Mouse (Mus musculus) G1E (cell line): ENCODE results near the gene Pcdh8.

Experiments used
- CTCF ChIP-seq: IDR thresholded peaks from 2 replicates; pipeline ENCODE4 v1.5.1; 2012; ENCODE audit warnings: low read depth, low read length, inconsistent platforms, mixed read lengths
- GATA1 ChIP-seq: IDR thresholded peaks from 2 replicates; pipeline ENCODE4 v1.6.1; 2012; ENCODE audit warnings: borderline replicate concordance, low read length, inconsistent platforms, mixed read lengths
- GATA2 ChIP-seq: IDR thresholded peaks from 2 replicates; pipeline ENCODE4 v1.6.1; 2012; ENCODE audit warnings: low read depth, low read length, inconsistent platforms, borderline replicate concordance
- POLR2AphosphoS5 ChIP-seq: IDR thresholded peaks from 2 replicates; pipeline ENCODE4 v1.6.1; 2012; ENCODE audit warnings: low read depth, low read length, inconsistent platforms; ENCODE audit not compliant: insufficient replicate concordance
- TAL1 ChIP-seq: conservative IDR thresholded peaks from 2 replicates; pipeline ENCODE4 v1.6.1; 2012; ENCODE audit warnings: low read depth, low read length, inconsistent platforms, mixed read lengths

DNA sequence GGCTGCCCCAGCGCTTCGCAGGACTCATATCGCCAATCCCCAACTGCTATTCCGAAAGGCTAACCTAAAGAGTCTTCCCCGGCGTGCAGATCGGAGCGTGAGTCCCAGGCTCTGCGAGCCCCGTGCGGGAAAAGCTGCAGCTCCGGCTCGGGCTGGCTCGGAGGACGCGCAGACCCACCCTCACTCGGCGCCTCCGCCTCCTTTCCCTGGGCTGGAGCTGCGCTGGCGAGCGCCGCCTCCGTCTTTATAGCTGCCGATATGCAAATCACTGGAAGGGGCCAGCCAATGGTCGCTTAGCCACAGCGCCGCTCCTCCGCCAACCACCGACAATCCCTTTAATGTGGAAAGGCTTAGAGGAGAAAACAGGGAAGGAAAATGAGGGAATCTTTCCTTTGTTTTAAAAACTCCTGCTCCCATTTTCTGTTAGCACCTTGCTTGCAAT, at the start of gene Pcdh8:
- TF ChIP-seq GATA2 (no peak), CTCF (no peak), GATA1 (no peak), TAL1 (no peak), POLR2AphosphoS5 (no peak)
